Comparison of ENCODE assay signal across 8 mouse cellular contexts in the genomic region with DNA sequence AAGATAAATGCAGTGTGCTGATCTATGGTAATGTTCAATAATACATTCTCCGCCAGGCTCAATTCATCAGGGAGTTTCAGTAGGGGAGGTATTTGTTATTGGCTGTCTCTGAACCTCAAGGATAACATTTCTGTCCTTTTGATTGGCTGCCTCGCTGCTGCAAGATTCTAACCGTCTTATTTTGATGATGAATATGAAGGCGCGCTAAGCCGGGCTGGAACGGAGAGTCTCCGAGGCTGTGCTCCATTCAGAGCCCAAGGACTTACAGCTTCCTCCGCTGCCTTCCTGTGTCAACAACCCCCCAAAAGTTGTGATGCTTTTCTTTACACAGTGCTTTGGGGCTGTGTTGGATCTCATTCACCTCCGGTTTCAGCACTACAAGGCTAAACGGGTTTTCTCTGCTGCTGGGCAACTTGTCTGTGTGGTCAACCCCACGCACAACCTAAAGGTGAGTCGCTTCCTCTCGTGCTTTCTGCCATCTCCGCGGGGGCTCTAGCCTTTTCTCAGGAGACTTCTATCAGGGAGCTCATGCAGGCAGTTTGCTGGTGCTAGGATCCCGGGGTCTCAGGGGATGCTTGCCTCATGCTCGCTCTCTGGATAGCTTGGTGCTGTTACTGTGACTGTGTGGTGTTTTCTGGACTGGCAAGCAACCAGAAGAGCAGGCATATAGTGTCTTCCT. TPM values are rescaled to one million over a fixed set of nuclear protein-coding genes. Genes with fewer than 3 reads are reported as not detected.
DNase-seq lines count a peak whose midpoint lies in the region; ATAC-seq lines count a peak whose summit lies in the region.

A gene (plus strand): TSS at position 240 of the 679 bp plus-strand sequence.

- WGBS in heart, embryonic 14.5 days, result 22% methylated on average over 18 of the region's 18 CpGs

- no peaks in the 10 kb centered on the region for H3K9me3 ChIP-seq in megakaryocyte, embryonic 14.5 days
- H3K9me3 ChIP-seq in heart, embryonic 14.5 days (ENCODE audit: control insufficient read depth, low read length), result no peaks in the 10 kb centered on the region

- peak within 1 kb of the TSS; percentile 73 for H3K4me3 ChIP-seq in megakaryocyte, embryonic 14.5 days (replicated peaks)
- H3K4me3 ChIP-seq in heart, embryonic 14.5 days (ENCODE audit: control insufficient read depth in 1 of 2, insufficient read depth in 1 of 2, low read depth in 1 of 2, low read length in 2 of 2), result peak within 1 kb of the TSS; percentile 20 to 40

- H3K36me3 ChIP-seq in megakaryocyte, embryonic 14.5 days (replicated peaks; ENCODE audit: low read length), result no peaks in the 10 kb centered on the region
- no peaks in the 10 kb centered on the region for H3K36me3 ChIP-seq in heart, embryonic 14.5 days (ENCODE audit: control insufficient read depth, insufficient read depth, low read length)

- peak within 1 kb of the TSS; percentile 60 for H3K4me2 ChIP-seq in heart, embryonic 14.5 days (ENCODE audit: low read length)

- peaks cover 47% of the 10 kb centered on the region for H3K27me3 ChIP-seq in megakaryocyte, embryonic 14.5 days (replicated peaks)
- peaks cover 21% of the 10 kb centered on the region for H3K27me3 ChIP-seq in heart, embryonic 14.5 days (ENCODE audit: control insufficient read depth, insufficient read depth, low read length)

- ATAC-seq in megakaryocyte, adult 5-6 weeks (ENCODE audit: poor library complexity, severe bottlenecking), result no peak
- no peak for ATAC-seq in heart, embryonic 14.5 days (ENCODE audit: insufficient number of reproducible peaks, insufficient read depth, low FRiP score, low read depth)

- DNase-seq in cerebellum, postnatal 14 days, result peak; percentile 56 to 60
- DNase-seq in left cerebral cortex, postnatal 25 days (ENCODE audit: low spot score in 2 of 2), result peak; percentile 68 to 84
- peak; percentile 37 for DNase-seq in neural tube, embryonic 10.5 days (ENCODE audit: extremely low spot score, low spot score)
- no peak for DNase-seq in urinary bladder, postnatal 25 days (ENCODE audit: low spot score)
- no peak for DNase-seq in gastrocnemius, adult 18-20 months (ENCODE audit: low spot score)

- intact Hi-C loops in left cerebral cortex, postnatal 25 days (cut with DNase I), result loop anchor here (5.0 kb wide), 3 partner anchors 71 to 256 kb away; a partner anchor contains a TSS

- no peak within 1 kb of the TSS for H3K27ac ChIP-seq in heart, embryonic 14.5 days (replicated peaks in 1 of 2; ENCODE audit: control insufficient read depth in 1 of 2, insufficient read depth in 1 of 2, low read depth in 2 of 2, low read length in 2 of 2)

- H3K9ac ChIP-seq in heart, embryonic 14.5 days (ENCODE audit: low read length), result no peak within 1 kb of the TSS; the same call in 1 of the 2 replicates

- peaks cover 19% of the 10 kb centered on the region for H3K4me1 ChIP-seq in megakaryocyte, embryonic 14.5 days
- peaks cover 8 to 9% of the 10 kb centered on the region in 2 experiments; a peak in 3 of 4 replicates for H3K4me1 ChIP-seq in heart, embryonic 14.5 days (ENCODE audit: control insufficient read depth in 2 of 2, insufficient read depth in 2 of 2, low read length in 2 of 2)

RNA-seq across cellular contexts. Expression of the gene that starts here (rescaled TPM):
- not detected in 2 replicates for polyA plus RNA-seq in megakaryocyte, embryonic 14.5 days (2012; ENCODE audit: insufficient read depth, low replicate concordance)
- total RNA-seq in megakaryocyte, adult 5-6 weeks (2015), result not detected in 2 replicates
- not detected in 2 replicates for total RNA-seq in megakaryocyte, adult 5-6 weeks (2017)
- polyA plus RNA-seq in heart, embryonic 14.5 days (2014; fragmentation: Nextera tagmentation; extraction: Ambion mirVana), result not detected in 2 replicates
- total RNA-seq in left cerebral cortex, postnatal 25 days (2021), result 1 to 10 TPM; 7.4 to 9.6 TPM
- total RNA-seq in gastrocnemius, adult 18-20 months (2021), result not detected

Comparison
In these comparisons a context has a peak if more than half of its experiments do, and no peak if none do; other contexts are left out.
1. RNA of the gene that starts here (total RNA-seq): 7.4 to 9.6 TPM in left cerebral cortex, postnatal 25 days; not detected in gastrocnemius, adult 18-20 months and not detected in megakaryocyte, adult 5-6 weeks; every median in the first group is over 4 times any median in the second.
2. DNase-seq: peak in cerebellum, postnatal 14 days (2 of 2), left cerebral cortex, postnatal 25 days (2 of 2) and neural tube, embryonic 10.5 days (single experiment); none in urinary bladder, postnatal 25 days (single experiment) and gastrocnemius, adult 18-20 months (single experiment).